Mouse (Mus musculus) ovary, adult 2 months (tissue): ENCODE results near the gene Gm9972. TPM values are rescaled to one million over a fixed set of nuclear protein-coding genes. Genes with fewer than 3 reads are reported as not detected.

ENCODE experiments used
- polyA plus RNA-seq: library from polyadenylated mRNA; depleted of rRNA; stranded (reverse); fragments of >200 nt; gene quantifications from 2 replicates; pipeline ENCODE4 v1.2.3, GENCODE M21; 2012; rRNA removed

Gene Gm9972
- not detected in 2 replicates for polyA plus RNA-seq

DNA sequence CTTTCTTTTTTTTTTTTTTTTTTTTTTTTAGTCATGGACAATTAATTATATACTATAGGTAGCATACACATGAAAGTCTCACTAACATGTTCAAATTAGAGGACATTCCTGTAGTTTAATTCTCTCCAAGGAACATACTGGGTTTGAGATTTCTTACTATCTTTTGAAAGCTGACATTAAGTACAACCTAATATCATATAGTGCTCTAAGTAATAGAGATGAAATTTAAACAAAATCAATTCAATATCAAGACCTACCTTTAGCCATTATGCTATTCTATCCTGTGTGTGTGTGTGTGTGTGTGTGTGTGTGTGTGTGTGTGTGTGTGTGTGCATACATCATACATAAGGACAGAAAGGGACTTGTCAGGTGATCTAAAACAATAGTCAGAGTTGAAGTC lies at the start of gene Gm9972:
TSS of gene Gm9972 (plus strand) at position 301 of the 400 bp plus-strand sequence.

Other genes starting within 250 kb of the Gm9972 start
- 1.1 and 1.4 TPM in 2 replicates for gene Atp10b, start 114.1 kb downstream of the Gm9972 start, polyA plus RNA-seq